In genomic region chr6:30354760-30355159, GRCm38 (mm10) we compare ENCODE assay signal across 14 mouse cellular contexts. TPM values are rescaled to one million over a fixed set of nuclear protein-coding genes. Genes with fewer than 3 reads are reported as not detected.
DNase-seq lines count a peak whose midpoint lies in the region; ATAC-seq and TF ChIP-seq lines count a peak whose summit lies in the region.
"Had no signal": no experiment of that assay in that cellular context is flagged by ENCODE, and none has a peak within 500 bp of the region (broad histone marks: within the 10 kb centered on the region; RNA-seq: fewer than 3 reads in every experiment).

No protein-coding gene starts in this region.

- DNase-seq in adrenal gland, adult 2 months = peak; percentile 18
- DNase-seq in adrenal gland, adult 18-20 months (ENCODE audit: low spot score in 2 of 2) = no peak
- peak; percentile 37 for DNase-seq in lung, postnatal 36 days
- no peak for DNase-seq in lung, postnatal 10 days
- DNase-seq in naive thymus-derived CD4-positive, alpha-beta T cell, adult 2 months (ENCODE audit: low read depth) = peak; percentile 55
- DNase-seq in left cerebral cortex, adult 2 months (ENCODE audit: extremely low spot score in 1 of 2, low spot score in 2 of 2) = no peak
- DNase-seq in heart, postnatal 25 days (ENCODE audit: low spot score) = no peak
- DNase-seq: cerebellum, adult 9-11 months; heart, adult 11 months; heart, postnatal 4 days had no signal

- intact Hi-C loops in left cerebral cortex, adult 2 months (cut with DNase I) = no loop called here
- intact Hi-C loops in heart, postnatal 25 days (cut with DNase I) = loop anchor here (5.0 kb wide), 3 partner anchors 52 to 502 kb away; partner anchors contain the start of gene Ube2h

- no peak overlapping the region for H3K4me3 ChIP-seq in left cerebral cortex, adult 2 months
- H3K4me3 ChIP-seq: embryonic facial prominence, embryonic 10.5 days; midbrain, embryonic 12.5 days had no signal

- H3K27ac ChIP-seq in left cerebral cortex, adult 2 months = no peak overlapping the region
- H3K27ac ChIP-seq: embryonic facial prominence, embryonic 10.5 days; midbrain, embryonic 12.5 days had no signal

- no peak for TF ChIP-seq CTCF in left cerebral cortex, adult 2 months (IDR thresholded peaks at IDR 0.05)

- ATAC-seq in activated CD4-positive, CD25-positive, alpha-beta regulatory T cell, adult 4 months = peak; percentile 26
- ATAC-seq: intestine, embryonic 16.5 days had no signal

RNA-seq across cellular contexts. Expression of gene Zc3hc1, which starts 36.1 kb away (rescaled TPM):
- total RNA-seq in adrenal gland, adult 2 months (2021) = 10 to 100 TPM; 19.6 to 21.7 TPM
- polyA plus RNA-seq in adrenal gland, adult 2 months (2012; rRNA removed) = 16.9 and 18.1 TPM in 2 replicates
- 10 to 100 TPM; 18.7 to 19.6 TPM for total RNA-seq in adrenal gland, adult 18-20 months (2021)
- 10 to 100 TPM; 44.5 to 48.8 TPM for polyA plus RNA-seq in activated CD4-positive, CD25-positive, alpha-beta regulatory T cell, adult 4 months (2017; shearing (Covaris generic))
- 10 to 100 TPM; 23.6 to 28.7 TPM for total RNA-seq in left cerebral cortex, adult 2 months (2021)
- 10 to 100 TPM; 15.1 to 16.1 TPM for total RNA-seq in heart, postnatal 25 days (2021)

RNA-seq across cellular contexts. Expression of gene Klhdc10, which starts 46.9 kb away (rescaled TPM):
- total RNA-seq in adrenal gland, adult 2 months (2021) = 10 to 100 TPM; 57.8 to 75.6 TPM
- polyA plus RNA-seq in adrenal gland, adult 2 months (2012; rRNA removed) = 14.1 and 15.7 TPM in 2 replicates
- total RNA-seq in adrenal gland, adult 18-20 months (2021) = 10 to 100 TPM; 63.0 to 68.5 TPM
- 1 to 10 TPM; 2.1 to 2.5 TPM for polyA plus RNA-seq in activated CD4-positive, CD25-positive, alpha-beta regulatory T cell, adult 4 months (2017; shearing (Covaris generic))
- total RNA-seq in left cerebral cortex, adult 2 months (2021) = 10 to 100 TPM; 87.2 to 91.9 TPM
- total RNA-seq in heart, postnatal 25 days (2021) = 10 to 100 TPM; 57.3 to 60.3 TPM

RNA-seq across cellular contexts. Expression of gene Ube2h, which starts 50.4 kb away (rescaled TPM):
- total RNA-seq in adrenal gland, adult 2 months (2021) = 100 to 1,000 TPM in 1 of 2 experiments, 10 to 100 TPM in 1; 94.9 to 150 TPM
- polyA plus RNA-seq in adrenal gland, adult 2 months (2012; rRNA removed) = 129 and 162 TPM in 2 replicates
- 100 to 1,000 TPM in 1 of 2 experiments, 10 to 100 TPM in 1; 94.7 to 121 TPM for total RNA-seq in adrenal gland, adult 18-20 months (2021)
- 100 to 1,000 TPM; 117 to 152 TPM for polyA plus RNA-seq in activated CD4-positive, CD25-positive, alpha-beta regulatory T cell, adult 4 months (2017; shearing (Covaris generic))
- 10 to 100 TPM; 90.5 to 92.1 TPM for total RNA-seq in left cerebral cortex, adult 2 months (2021)
- total RNA-seq in heart, postnatal 25 days (2021) = 10 to 100 TPM; 64.4 to 80.8 TPM

Comparison
In these comparisons a context has a peak if more than half of its experiments do, and no peak if none do; other contexts are left out.
1. DNase-seq: peak in adrenal gland, adult 2 months (single experiment), lung, postnatal 36 days (single experiment) and naive thymus-derived CD4-positive, alpha-beta T cell, adult 2 months (single experiment); none in adrenal gland, adult 18-20 months (0 of 2), lung, postnatal 10 days (single experiment), left cerebral cortex, adult 2 months (0 of 2) and heart, postnatal 25 days (single experiment).